ENCODE assay signal across 14 mouse cellular contexts in genomic region chr12:86672105-86672504, GRCm38 (mm10). TPM values are rescaled to one million over a fixed set of nuclear protein-coding genes. Genes with fewer than 3 reads are reported as not detected.
"Had no signal": no experiment of that assay in that cellular context is flagged by ENCODE, and none has a peak within 500 bp of the region (broad histone marks: within the 10 kb centered on the region; RNA-seq: fewer than 3 reads in every experiment).

No protein-coding gene starts in this region.

- H3K4me3 ChIP-seq: midbrain, embryonic 13.5 days had no signal

- H3K4me1 ChIP-seq: midbrain, embryonic 13.5 days had no signal

- H3K36me3 ChIP-seq: midbrain, embryonic 13.5 days had no signal

- H3K27ac ChIP-seq: liver, embryonic 14.5 days; macrophage; midbrain, embryonic 13.5 days had no signal

- H3K9ac ChIP-seq: liver, embryonic 14.5 days; liver, postnatal 0 days; lung, embryonic 14.5 days; midbrain, embryonic 13.5 days had no signal

- H3K9me3 ChIP-seq: midbrain, embryonic 13.5 days had no signal

- H3K4me2 ChIP-seq: lung, embryonic 14.5 days; midbrain, embryonic 13.5 days had no signal

- ATAC-seq: liver, postnatal 0 days; lung, postnatal 0 days; midbrain, embryonic 13.5 days; midbrain, embryonic 16.5 days had no signal

- DNase-seq: kidney, adult 18-20 months; kidney, adult 9 months; kidney, postnatal 14 days; kidney, postnatal 4 days; liver, postnatal 0 days; lung, embryonic 14.5 days; thymus, adult 18-20 months; thymus, postnatal 14 days; thymus, postnatal 4 days had no signal

RNA-seq across cellular contexts. Expression of gene Vash1, which starts 6.4 kb away (rescaled TPM):
- polyA plus RNA-seq: macrophage had no signal
